Mouse (Mus musculus): ENCODE measurements around the gene 1700056E22Rik. TPM values are rescaled to one million over a fixed set of nuclear protein-coding genes. Genes with fewer than 3 reads are reported as not detected.

Gene 1700056E22Rik
- polyA plus RNA-seq, 1 experiment = 3.2 TPM

DNA sequence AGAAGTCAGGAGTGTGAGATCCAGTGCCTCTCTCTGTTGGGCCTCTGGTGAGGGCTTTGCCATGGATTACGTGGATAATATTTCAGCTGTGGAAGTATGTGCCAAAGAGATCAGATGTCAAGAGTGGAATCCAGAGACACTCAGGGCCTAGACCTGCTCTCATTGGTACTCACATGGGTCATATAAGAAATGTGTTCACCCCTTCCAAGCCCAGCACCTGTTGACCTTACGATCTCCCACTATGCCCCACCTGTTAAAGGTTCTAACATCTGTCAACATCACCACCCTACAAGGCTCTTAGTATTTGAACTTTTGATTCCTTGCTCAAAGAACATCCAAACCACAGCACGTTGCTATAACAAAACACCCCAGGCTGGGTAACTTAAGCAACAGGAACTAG lies 25.7 kb upstream of the 1700056E22Rik start:
- Histone ChIP-seq H3K27me3 (ENCODE audit: control insufficient read depth, insufficient read depth, insufficient read length) (no peaks in the 10 kb centered on the region), H3ac (ENCODE audit: control insufficient read depth, insufficient read length) (no peak overlapping the region), H3K79me2 (ENCODE audit: control insufficient read depth, insufficient read depth) (peaks cover 61% of the 10 kb centered on the region), H3K36me3 (ENCODE audit: control insufficient read depth, insufficient read depth) (peaks cover 5% of the 10 kb centered on the region), H3K4me3 (no peak overlapping the region), H3K4me2 (ENCODE audit: low read depth) (peak overlapping the region; percentile 8)
- TF ChIP-seq POLR2AphosphoS2 (IDR thresholded peaks at IDR 0.05; ENCODE audit: insufficient read length, low read depth) (no peak), USF1 (IDR thresholded peaks at IDR 0.05; ENCODE audit: low read depth) (no peak), MAX (IDR thresholded peaks at IDR 0.05; ENCODE audit: low read depth) (no peak), REST (IDR thresholded peaks at IDR 0.05; ENCODE audit: insufficient read depth, insufficient read length) (no peak), TCF3 (IDR thresholded peaks at IDR 0.05; ENCODE audit: insufficient read length, low read depth) (no peak), CEBPB (IDR thresholded peaks at IDR 0.05; ENCODE audit: insufficient read depth, poor library complexity, severe bottlenecking) (no peak), E2F4 (IDR thresholded peaks at IDR 0.05; ENCODE audit: insufficient read depth) (no peak), POLR2A (IDR thresholded peaks at IDR 0.05; ENCODE audit: insufficient read length, low read depth) (no peak), TCF12 (IDR thresholded peaks at IDR 0.05; ENCODE audit: insufficient read depth, poor library complexity, severe bottlenecking) (no peak), MYOG (IDR thresholded peaks at IDR 0.05; ENCODE audit: control insufficient read depth in 1 of 3, insufficient read depth in 1 of 3, insufficient read length in 2 of 3, low read depth in 2 of 3) (peak in 1 of 3 experiments; percentile 30), SRF (IDR thresholded peaks at IDR 0.05; ENCODE audit: control insufficient read depth, insufficient read length, low read depth) (no peak), MYOD1 (IDR thresholded peaks at IDR 0.05; ENCODE audit: control insufficient read depth in 1 of 3, insufficient read length in 2 of 3, low read depth in 2 of 3) (peak in 2 of 3 experiments; percentile 67 to 79)

DNA sequence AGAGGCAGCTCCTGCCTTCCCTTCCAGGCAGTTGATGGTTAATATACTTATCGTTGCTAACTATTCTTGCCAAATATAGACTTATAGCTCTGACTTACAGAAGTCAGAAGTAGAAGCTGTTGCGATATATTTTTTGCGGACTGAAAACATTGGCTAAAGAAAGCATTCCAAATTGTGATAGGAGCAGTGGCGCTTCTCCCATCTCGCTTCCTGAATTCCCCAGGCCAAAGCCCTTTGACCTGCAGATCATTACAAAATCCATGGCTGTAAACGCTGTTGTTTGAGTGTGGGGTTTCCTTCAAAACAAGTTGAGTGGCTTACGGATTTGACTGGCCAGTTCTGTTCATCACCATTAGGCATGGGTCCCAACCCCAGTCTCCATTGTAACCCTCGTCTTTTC lies 24.1 kb upstream of the 1700056E22Rik start:
- Histone ChIP-seq H3K4me2 (ENCODE audit: low read depth) (no peak overlapping the region), H3K79me2 (ENCODE audit: control insufficient read depth, insufficient read depth) (peaks cover 70% of the 10 kb centered on the region), H3K27me3 (ENCODE audit: control insufficient read depth, insufficient read depth, insufficient read length) (no peaks in the 10 kb centered on the region), H3K4me3 (no peak overlapping the region), H3ac (ENCODE audit: control insufficient read depth, insufficient read length) (no peak overlapping the region), H3K36me3 (ENCODE audit: control insufficient read depth, insufficient read depth) (peaks cover 5% of the 10 kb centered on the region)
- TF ChIP-seq USF1 (IDR thresholded peaks at IDR 0.05; ENCODE audit: low read depth) = no peak
- TF ChIP-seq REST (IDR thresholded peaks at IDR 0.05; ENCODE audit: insufficient read depth, insufficient read length) = no peak
- no peak for TF ChIP-seq MYOG (IDR thresholded peaks at IDR 0.05; ENCODE audit: control insufficient read depth in 1 of 3, insufficient read depth in 1 of 3, insufficient read length in 2 of 3, low read depth in 2 of 3)
- no peak for TF ChIP-seq CEBPB (IDR thresholded peaks at IDR 0.05; ENCODE audit: insufficient read depth, poor library complexity, severe bottlenecking)
- no peak for TF ChIP-seq SRF (IDR thresholded peaks at IDR 0.05; ENCODE audit: control insufficient read depth, insufficient read length, low read depth)
- TF ChIP-seq POLR2A (IDR thresholded peaks at IDR 0.05; ENCODE audit: insufficient read length, low read depth) = no peak
- no peak for TF ChIP-seq TCF12 (IDR thresholded peaks at IDR 0.05; ENCODE audit: insufficient read depth, poor library complexity, severe bottlenecking)
- no peak for TF ChIP-seq E2F4 (IDR thresholded peaks at IDR 0.05; ENCODE audit: insufficient read depth)
- no peak for TF ChIP-seq POLR2AphosphoS2 (IDR thresholded peaks at IDR 0.05; ENCODE audit: insufficient read length, low read depth)
- no peak for TF ChIP-seq MAX (IDR thresholded peaks at IDR 0.05; ENCODE audit: low read depth)
- no peak for TF ChIP-seq MYOD1 (IDR thresholded peaks at IDR 0.05; ENCODE audit: control insufficient read depth in 1 of 3, insufficient read length in 2 of 3, low read depth in 2 of 3)
- no peak for TF ChIP-seq TCF3 (IDR thresholded peaks at IDR 0.05; ENCODE audit: insufficient read length, low read depth)

GRCm38 (mm10) chr1:184054176-184054575 lies 20.1 kb upstream of the 1700056E22Rik start:
- no peak for TF ChIP-seq MAX (IDR thresholded peaks at IDR 0.05; ENCODE audit: low read depth)
- TF ChIP-seq MYOD1 (IDR thresholded peaks at IDR 0.05; ENCODE audit: control insufficient read depth in 1 of 3, insufficient read length in 2 of 3, low read depth in 2 of 3) = no peak
- no peak for TF ChIP-seq TCF12 (IDR thresholded peaks at IDR 0.05; ENCODE audit: insufficient read depth, poor library complexity, severe bottlenecking)
- no peak for TF ChIP-seq POLR2A (IDR thresholded peaks at IDR 0.05; ENCODE audit: insufficient read length, low read depth)
- no peak for TF ChIP-seq E2F4 (IDR thresholded peaks at IDR 0.05; ENCODE audit: insufficient read depth)
- TF ChIP-seq REST (IDR thresholded peaks at IDR 0.05; ENCODE audit: insufficient read depth, insufficient read length) = no peak
- H3K79me2 ChIP-seq (ENCODE audit: control insufficient read depth, insufficient read depth) = peaks cover 77% of the 10 kb centered on the region
- H3K4me3 ChIP-seq = no peak overlapping the region
- no peak overlapping the region for H3K4me2 ChIP-seq (ENCODE audit: low read depth)
- no peak overlapping the region for H3ac ChIP-seq (ENCODE audit: control insufficient read depth, insufficient read length)
- H3K36me3 ChIP-seq (ENCODE audit: control insufficient read depth, insufficient read depth) = peaks cover 5% of the 10 kb centered on the region
- H3K27me3 ChIP-seq (ENCODE audit: control insufficient read depth, insufficient read depth, insufficient read length) = no peaks in the 10 kb centered on the region

DNA sequence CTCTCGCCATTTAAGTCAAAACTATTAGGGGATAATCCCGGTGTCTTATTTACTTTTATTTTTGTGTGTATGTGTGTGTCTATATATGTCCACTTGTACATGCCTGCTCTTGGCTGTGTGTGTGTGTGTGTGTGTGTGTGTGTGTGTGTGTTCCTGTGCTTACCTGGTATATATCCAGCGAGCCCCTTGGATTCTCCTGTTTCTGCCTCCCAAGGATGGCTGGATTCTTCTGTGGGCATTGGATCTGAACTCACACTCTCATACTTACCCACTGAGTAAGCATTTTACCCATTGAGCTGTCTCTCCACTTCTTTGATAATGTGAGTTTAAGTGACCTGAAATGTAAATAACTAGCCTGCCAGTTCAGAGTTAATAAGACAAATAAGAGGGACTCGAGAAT lies 19.6 kb upstream of the 1700056E22Rik start:
- Histone ChIP-seq H3K4me3 (no peak overlapping the region), H3K79me2 (ENCODE audit: control insufficient read depth, insufficient read depth) (peaks cover 77% of the 10 kb centered on the region), H3ac (ENCODE audit: control insufficient read depth, insufficient read length) (no peak overlapping the region), H3K27me3 (ENCODE audit: control insufficient read depth, insufficient read depth, insufficient read length) (no peaks in the 10 kb centered on the region), H3K4me2 (ENCODE audit: low read depth) (no peak overlapping the region), H3K36me3 (ENCODE audit: control insufficient read depth, insufficient read depth) (peaks cover 5% of the 10 kb centered on the region)
- no peak for TF ChIP-seq POLR2AphosphoS2 (IDR thresholded peaks at IDR 0.05; ENCODE audit: insufficient read length, low read depth)

DNA sequence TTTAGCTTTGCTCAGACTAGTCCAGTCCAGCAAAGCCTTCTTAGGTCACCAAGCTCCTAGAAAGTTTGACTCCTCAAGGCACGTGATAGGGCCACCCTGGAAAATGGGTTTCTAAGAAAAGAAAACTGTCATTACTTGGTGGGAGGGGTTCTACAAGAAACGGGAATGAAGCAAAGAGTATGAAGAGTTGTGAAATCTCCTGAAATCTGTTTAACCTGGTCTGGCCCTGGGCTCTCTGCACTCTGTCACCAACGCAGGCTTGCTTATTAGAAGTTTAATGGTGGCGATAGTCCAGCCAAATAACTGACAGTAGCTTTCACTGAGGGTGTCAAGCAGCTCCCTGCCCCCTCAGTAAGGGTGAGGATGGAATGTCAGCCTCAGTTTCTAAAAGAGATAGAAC lies 19.0 kb upstream of the 1700056E22Rik start:
- Histone ChIP-seq H3K79me2 (ENCODE audit: control insufficient read depth, insufficient read depth) (peaks cover 77% of the 10 kb centered on the region), H3K4me2 (ENCODE audit: low read depth) (peak overlapping the region; percentile 19), H3K27me3 (ENCODE audit: control insufficient read depth, insufficient read depth, insufficient read length) (no peaks in the 10 kb centered on the region), H3K4me3 (no peak overlapping the region), H3K36me3 (ENCODE audit: control insufficient read depth, insufficient read depth) (peaks cover 3% of the 10 kb centered on the region), H3ac (ENCODE audit: control insufficient read depth, insufficient read length) (no peak overlapping the region)
- no peak for TF ChIP-seq MYOG (IDR thresholded peaks at IDR 0.05; ENCODE audit: control insufficient read depth in 1 of 3, insufficient read depth in 1 of 3, insufficient read length in 2 of 3, low read depth in 2 of 3)
- no peak for TF ChIP-seq POLR2A (IDR thresholded peaks at IDR 0.05; ENCODE audit: insufficient read length, low read depth)
- TF ChIP-seq SRF (IDR thresholded peaks at IDR 0.05; ENCODE audit: control insufficient read depth, insufficient read length, low read depth) = no peak
- TF ChIP-seq MAX (IDR thresholded peaks at IDR 0.05; ENCODE audit: low read depth) = no peak
- TF ChIP-seq TCF12 (IDR thresholded peaks at IDR 0.05; ENCODE audit: insufficient read depth, poor library complexity, severe bottlenecking) = no peak
- no peak for TF ChIP-seq E2F4 (IDR thresholded peaks at IDR 0.05; ENCODE audit: insufficient read depth)
- TF ChIP-seq USF1 (IDR thresholded peaks at IDR 0.05; ENCODE audit: low read depth) = no peak
- no peak for TF ChIP-seq MYOD1 (IDR thresholded peaks at IDR 0.05; ENCODE audit: control insufficient read depth in 1 of 3, insufficient read length in 2 of 3, low read depth in 2 of 3)
- no peak for TF ChIP-seq CEBPB (IDR thresholded peaks at IDR 0.05; ENCODE audit: insufficient read depth, poor library complexity, severe bottlenecking)
- no peak for TF ChIP-seq TCF3 (IDR thresholded peaks at IDR 0.05; ENCODE audit: insufficient read length, low read depth)
- no peak for TF ChIP-seq REST (IDR thresholded peaks at IDR 0.05; ENCODE audit: insufficient read depth, insufficient read length)
- no peak for TF ChIP-seq POLR2AphosphoS2 (IDR thresholded peaks at IDR 0.05; ENCODE audit: insufficient read length, low read depth)
